Mouse (Mus musculus) C2C12 (cell line): ENCODE data around the gene Tecpr1.

Experiments
- CTCF ChIP-seq: IDR thresholded peaks from one replicate; pipeline ENCODE4 v1.5.1; 2011; ENCODE audit not compliant: control insufficient read depth, insufficient read depth, insufficient read length
- MYOG ChIP-seq: IDR thresholded peaks from one replicate; pipeline ENCODE4 v1.6.1; 2011; ENCODE audit not compliant: control insufficient read depth, insufficient read length; ENCODE audit errors: extremely low read depth
- USF1 ChIP-seq: IDR thresholded peaks from one replicate; pipeline ENCODE4 v1.6.1; 2011; ENCODE audit warnings: low read depth, mild to moderate bottlenecking, control low read depth, moderate library complexity

- TF ChIP-seq MYOG (no peak), CTCF (no peak), USF1 (no peak)
Observed at GRCm38 (mm10) chr5:144181249-144181648, 42.2 kb downstream of the Tecpr1 start.
